Mouse (Mus musculus): ENCODE measurements around the gene Rarg.

Gene Rarg

GRCm38 (mm10) chr15:102256431-102257201 is 701 bp downstream of the Rarg start:
- no peak for DNase-seq

GRCm38 (mm10) chr15:102255547-102256255 is 1.6 kb downstream of the Rarg start:
- peak; percentile 82 for DNase-seq

GRCm38 (mm10) chr15:102250521-102250920 is 6.8 kb downstream of the Rarg start:
- no peak for DNase-seq

- DNase-seq = no peak
These were observed 7.3 kb downstream of the Rarg start for GRCm38 (mm10) chr15:102249967-102250366.

DNA sequence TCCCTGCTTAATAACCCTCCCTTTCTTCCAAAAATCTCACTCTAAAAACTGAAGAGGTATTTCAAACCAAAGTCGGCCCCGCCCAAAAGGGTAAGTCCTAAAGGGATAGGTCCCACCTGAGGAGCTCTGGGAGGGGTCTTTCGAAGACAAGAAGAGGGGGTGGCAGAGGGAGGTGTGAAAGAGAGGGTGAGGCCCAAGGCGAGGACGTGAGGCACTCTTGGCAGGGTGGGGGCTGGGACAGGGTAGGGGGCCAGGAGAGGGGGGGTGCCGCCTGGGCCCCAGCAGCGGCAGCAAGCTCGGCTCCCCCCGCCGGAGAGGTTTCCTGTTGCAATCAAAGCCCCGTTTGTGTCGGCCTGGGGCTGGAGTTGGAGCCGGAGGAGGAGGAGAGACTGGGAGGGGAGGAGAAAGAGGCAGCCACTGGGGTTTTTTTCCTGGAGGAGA is 8.0 kb downstream of the Rarg start:
- peak; percentile 63 for DNase-seq

DNA sequence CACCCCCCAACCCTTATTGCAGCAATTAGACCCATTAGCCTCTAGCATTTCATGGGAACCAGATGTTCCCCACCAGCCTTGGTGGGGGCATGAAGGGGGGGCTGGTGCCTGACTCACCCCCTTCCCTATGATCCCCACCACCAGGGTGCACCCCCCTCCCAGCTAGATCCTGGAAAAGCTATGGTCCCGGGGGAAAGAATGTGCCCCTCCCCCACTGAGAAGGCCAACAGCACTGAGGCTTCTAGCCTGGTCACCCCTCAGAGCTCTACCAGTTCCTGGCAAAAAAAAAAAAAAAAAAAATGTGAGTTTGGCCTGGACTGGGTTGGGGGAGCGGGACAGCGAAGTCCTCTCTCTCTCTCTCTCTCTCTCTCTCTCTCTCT is 8.5 kb downstream of the Rarg start:
- DNase-seq = peak; percentile 41

GRCm38 (mm10) chr15:102248131-102248811 is 9.0 kb downstream of the Rarg start:
- no peak for DNase-seq

- peak; percentile 83 for DNase-seq
These were observed 9.8 kb downstream of the Rarg start for GRCm38 (mm10) chr15:102247252-102248130.

GRCm38 (mm10) chr15:102246866-102247251 is 10.5 kb downstream of the Rarg start:
- peak; percentile 99 for DNase-seq

DNA sequence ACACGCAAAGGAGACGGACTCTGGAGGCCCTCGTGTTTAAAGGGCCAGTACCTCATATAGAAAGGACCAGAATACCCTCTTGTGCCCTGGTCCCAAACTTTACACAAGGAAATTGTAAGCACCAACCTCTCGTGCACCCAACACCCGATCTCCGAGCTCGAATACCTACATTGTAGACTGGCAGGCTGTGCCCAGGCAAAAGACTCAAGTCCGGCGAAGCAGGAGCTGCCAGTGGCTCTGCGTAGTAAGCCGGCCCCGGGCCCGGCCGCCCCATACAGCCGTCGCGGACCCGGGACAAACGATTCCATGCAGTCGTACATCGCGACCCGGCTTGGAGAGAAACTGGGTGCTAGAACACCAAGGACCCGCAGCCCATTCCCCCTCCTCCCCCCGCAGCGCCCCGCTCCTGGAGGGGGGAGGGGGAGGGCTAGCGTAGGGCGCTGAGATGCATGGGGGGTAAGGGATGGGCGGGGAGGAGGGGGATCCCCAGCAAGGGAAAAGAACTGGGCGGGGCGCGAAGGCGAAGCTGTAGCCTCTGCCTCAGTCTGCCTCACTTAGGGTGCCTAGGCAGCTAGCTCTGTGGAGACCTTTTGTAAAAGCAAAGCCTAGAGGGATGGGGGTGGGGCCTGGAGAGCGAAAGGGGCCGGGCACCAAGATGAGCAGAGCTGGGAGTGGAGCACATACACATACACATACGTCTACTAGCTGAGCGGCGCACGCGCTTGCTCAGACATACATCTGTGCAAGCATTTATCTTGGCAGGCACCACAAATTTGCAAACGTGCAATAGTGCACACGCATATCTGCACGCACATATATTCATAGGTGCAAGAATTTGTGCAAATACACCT is 11.2 kb downstream of the Rarg start:
- DNase-seq = peak; percentile 90

- DNase-seq = peak; percentile 56
These were observed 11.8 kb downstream of the Rarg start for GRCm38 (mm10) chr15:102245461-102245881.

- DNase-seq = peak; percentile 61
These were observed 12.8 kb downstream of the Rarg start for GRCm38 (mm10) chr15:102244306-102245191.

DNA sequence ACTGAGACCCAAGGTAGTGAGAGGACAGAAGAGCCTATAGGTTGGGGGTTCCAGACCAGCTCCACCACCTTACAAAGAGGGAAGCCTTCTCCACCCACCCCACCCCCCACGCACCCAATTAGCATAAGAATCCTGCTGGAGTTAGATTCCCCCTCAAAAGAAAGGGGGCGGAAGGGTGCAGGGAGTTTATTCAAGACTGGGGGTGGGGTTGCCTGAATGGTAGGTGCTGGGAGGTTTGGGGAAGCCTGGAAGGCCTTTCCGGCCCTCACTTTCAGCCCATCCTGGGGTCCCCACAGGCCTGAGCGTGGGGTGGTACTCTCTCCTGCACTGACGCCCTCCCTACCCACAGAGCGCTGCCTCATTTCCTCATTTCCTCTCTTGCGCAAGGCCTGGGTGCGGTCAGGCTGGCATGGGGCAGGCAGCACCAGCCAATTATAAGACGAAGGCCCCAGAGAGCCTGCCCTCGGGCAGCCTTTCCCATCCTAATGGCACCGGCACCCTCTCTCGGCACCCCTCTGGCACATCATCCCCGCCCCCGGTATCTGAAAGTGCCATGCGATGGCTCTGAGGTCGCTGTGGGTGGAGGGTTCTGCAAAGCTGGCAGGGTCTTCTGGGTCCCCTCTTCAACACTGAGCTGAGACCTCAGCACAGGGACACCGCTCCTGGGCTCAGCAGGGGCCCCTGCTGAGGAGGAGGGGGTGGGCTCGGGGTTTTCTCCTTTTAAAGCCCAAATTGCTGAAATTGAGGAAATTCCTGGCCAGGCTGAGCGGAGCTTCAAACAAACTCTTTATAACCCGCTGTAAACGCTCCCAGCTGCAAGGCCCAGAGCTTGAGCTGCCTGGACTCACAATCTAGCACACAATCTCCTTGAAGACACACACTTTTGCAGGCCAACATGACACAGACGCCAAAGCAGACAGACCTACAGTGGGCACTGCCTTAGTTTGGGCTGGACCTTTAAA is 13.8 kb downstream of the Rarg start:
- DNase-seq = peak; percentile 95

DNA sequence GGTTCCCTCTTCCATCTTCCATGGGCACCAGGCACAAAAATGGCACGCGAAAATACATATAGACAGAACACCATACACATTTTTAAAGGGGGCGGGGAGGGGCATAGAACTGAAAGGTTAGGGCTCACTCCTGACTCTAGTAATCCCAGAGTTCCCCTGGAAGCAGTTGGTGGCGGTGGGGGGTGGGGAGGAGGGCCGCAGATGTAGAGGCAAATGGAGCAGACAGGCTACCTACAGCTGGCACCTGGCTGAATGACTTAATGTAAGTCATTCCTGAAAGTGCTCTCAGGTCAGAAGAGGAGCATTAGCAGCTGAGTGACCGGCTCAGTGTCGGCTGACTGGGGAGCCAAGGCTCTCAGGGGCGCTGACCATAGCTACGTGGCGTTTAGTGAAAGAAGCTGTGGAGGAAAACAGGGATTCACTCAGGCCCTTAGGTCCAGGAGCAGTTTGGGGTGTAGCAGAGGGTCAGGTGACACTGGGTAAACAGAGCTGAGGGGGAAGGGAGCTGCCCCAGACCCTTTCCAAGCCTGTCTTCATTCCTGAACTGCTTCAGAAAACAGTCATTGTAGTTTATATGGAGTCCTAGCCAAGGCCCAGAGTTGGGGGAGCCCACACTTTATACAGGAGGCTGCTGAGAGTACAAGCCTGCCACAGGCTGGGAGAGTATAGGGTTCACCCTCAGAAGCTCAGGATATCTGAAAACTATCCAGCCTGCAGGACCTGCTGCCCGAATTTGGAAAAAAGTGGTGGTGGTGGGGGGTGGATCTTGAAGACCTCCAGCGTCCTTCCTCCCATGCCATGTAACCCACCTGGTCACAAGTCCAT is 14.7 kb downstream of the Rarg start:
- DNase-seq = no peak

DNA sequence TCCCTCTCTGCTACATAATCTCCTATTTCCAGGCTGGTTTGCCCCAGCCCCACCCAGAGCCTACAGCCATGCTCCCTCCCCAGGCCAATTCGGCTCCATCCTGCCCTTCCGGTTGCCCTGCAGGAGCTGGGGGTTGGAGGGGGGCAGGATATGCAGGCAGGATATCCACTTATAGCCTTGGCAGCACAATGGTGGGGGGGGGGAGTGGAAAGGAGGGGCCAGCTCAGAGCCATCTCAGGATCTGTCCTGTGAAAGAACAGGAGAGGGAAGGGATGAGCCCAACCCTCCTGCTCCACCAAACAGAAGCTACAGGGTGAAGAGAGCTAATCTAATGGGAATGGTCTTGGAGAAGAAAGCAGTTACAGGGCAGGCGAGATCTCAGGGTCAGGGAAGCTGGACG is 16.7 kb downstream of the Rarg start:
- DNase-seq = peak; percentile 83

GRCm38 (mm10) chr15:102239851-102240250 is 17.5 kb downstream of the Rarg start:
- no peak for DNase-seq

- DNase-seq = peak; percentile 91
These were observed 18.1 kb downstream of the Rarg start for GRCm38 (mm10) chr15:102239260-102239590.

- DNase-seq = no peak
These were observed 18.6 kb downstream of the Rarg start for GRCm38 (mm10) chr15:102238543-102239259.

Data from lung, postnatal 36 days (tissue).